Mouse (Mus musculus): ENCODE measurements around the gene Rab20. TPM values are rescaled to one million over a fixed set of nuclear protein-coding genes. Genes with fewer than 3 reads are reported as not detected.

The Rab20 gene
- total RNA-seq (2017): 5.0 and 6.4 TPM in 2 replicates

- peak; percentile 43 to 74; a peak in 3 of 4 replicates for ATAC-seq (replicated peaks in 1 of 2; ENCODE audit: insufficient read depth in 1 of 2, low FRiP score in 2 of 2, low TSS enrichment in 1 of 2, low read depth in 1 of 2, poor library complexity in 2 of 2, severe bottlenecking in 2 of 2)
Observed at GRCm38 (mm10) chr8:11477811-11478761, at the start of gene Rab20. Rab20 (minus strand) TSS chr8:11478710.

- ATAC-seq (replicated peaks in 1 of 2; ENCODE audit: insufficient read depth in 1 of 2, low FRiP score in 2 of 2, low TSS enrichment in 1 of 2, low read depth in 1 of 2, poor library complexity in 2 of 2, severe bottlenecking in 2 of 2): no peak
Observed at GRCm38 (mm10) chr8:11523331-11523730, 44.8 kb upstream of the Rab20 start.

- ATAC-seq (replicated peaks in 1 of 2; ENCODE audit: insufficient read depth in 1 of 2, low FRiP score in 2 of 2, low TSS enrichment in 1 of 2, low read depth in 1 of 2, poor library complexity in 2 of 2, severe bottlenecking in 2 of 2): no peak; a peak in 1 of 4 replicates
Observed at GRCm38 (mm10) chr8:11518676-11519075, 40.2 kb upstream of the Rab20 start.

- no peak for ATAC-seq (replicated peaks in 1 of 2; ENCODE audit: insufficient read depth in 1 of 2, low FRiP score in 2 of 2, low TSS enrichment in 1 of 2, low read depth in 1 of 2, poor library complexity in 2 of 2, severe bottlenecking in 2 of 2)
Observed at GRCm38 (mm10) chr8:11518056-11518396, 39.5 kb upstream of the Rab20 start.

- ATAC-seq (replicated peaks in 1 of 2; ENCODE audit: insufficient read depth in 1 of 2, low FRiP score in 2 of 2, low TSS enrichment in 1 of 2, low read depth in 1 of 2, poor library complexity in 2 of 2, severe bottlenecking in 2 of 2): peak in 1 of 2 experiments; percentile 31; a peak in 1 of 4 replicates
Observed at GRCm38 (mm10) chr8:11517366-11518055, 39.0 kb upstream of the Rab20 start.

GRCm38 (mm10) chr8:11516292-11516691 is 37.8 kb upstream of the Rab20 start:
- no peak for ATAC-seq (replicated peaks in 1 of 2; ENCODE audit: insufficient read depth in 1 of 2, low FRiP score in 2 of 2, low TSS enrichment in 1 of 2, low read depth in 1 of 2, poor library complexity in 2 of 2, severe bottlenecking in 2 of 2)

GRCm38 (mm10) chr8:11513247-11513646 is 34.7 kb upstream of the Rab20 start:
- ATAC-seq (replicated peaks in 1 of 2; ENCODE audit: insufficient read depth in 1 of 2, low FRiP score in 2 of 2, low TSS enrichment in 1 of 2, low read depth in 1 of 2, poor library complexity in 2 of 2, severe bottlenecking in 2 of 2): no peak

- ATAC-seq (replicated peaks in 1 of 2; ENCODE audit: insufficient read depth in 1 of 2, low FRiP score in 2 of 2, low TSS enrichment in 1 of 2, low read depth in 1 of 2, poor library complexity in 2 of 2, severe bottlenecking in 2 of 2): peak in 1 of 2 experiments; percentile 20; a peak in 1 of 4 replicates
Observed at GRCm38 (mm10) chr8:11512711-11513110, 34.2 kb upstream of the Rab20 start.

- no peak for ATAC-seq (replicated peaks in 1 of 2; ENCODE audit: insufficient read depth in 1 of 2, low FRiP score in 2 of 2, low TSS enrichment in 1 of 2, low read depth in 1 of 2, poor library complexity in 2 of 2, severe bottlenecking in 2 of 2)
Observed at GRCm38 (mm10) chr8:11510971-11511370, 32.5 kb upstream of the Rab20 start.

GRCm38 (mm10) chr8:11508880-11509279 is 30.4 kb upstream of the Rab20 start:
- no peak for ATAC-seq (replicated peaks in 1 of 2; ENCODE audit: insufficient read depth in 1 of 2, low FRiP score in 2 of 2, low TSS enrichment in 1 of 2, low read depth in 1 of 2, poor library complexity in 2 of 2, severe bottlenecking in 2 of 2)

- peak; percentile 85 to 89 for ATAC-seq (replicated peaks in 1 of 2; ENCODE audit: insufficient read depth in 1 of 2, low FRiP score in 2 of 2, low TSS enrichment in 1 of 2, low read depth in 1 of 2, poor library complexity in 2 of 2, severe bottlenecking in 2 of 2)
Observed at GRCm38 (mm10) chr8:11506802-11507201, 28.3 kb upstream of the Rab20 start.

- no peak for ATAC-seq (replicated peaks in 1 of 2; ENCODE audit: insufficient read depth in 1 of 2, low FRiP score in 2 of 2, low TSS enrichment in 1 of 2, low read depth in 1 of 2, poor library complexity in 2 of 2, severe bottlenecking in 2 of 2)
Observed at GRCm38 (mm10) chr8:11506074-11506473, 27.6 kb upstream of the Rab20 start.

GRCm38 (mm10) chr8:11503476-11504232 is 25.1 kb upstream of the Rab20 start:
- no peak for ATAC-seq (replicated peaks in 1 of 2; ENCODE audit: insufficient read depth in 1 of 2, low FRiP score in 2 of 2, low TSS enrichment in 1 of 2, low read depth in 1 of 2, poor library complexity in 2 of 2, severe bottlenecking in 2 of 2)

GRCm38 (mm10) chr8:11498786-11499485 is 20.4 kb upstream of the Rab20 start:
- no peak for ATAC-seq (replicated peaks in 1 of 2; ENCODE audit: insufficient read depth in 1 of 2, low FRiP score in 2 of 2, low TSS enrichment in 1 of 2, low read depth in 1 of 2, poor library complexity in 2 of 2, severe bottlenecking in 2 of 2)

GRCm38 (mm10) chr8:11498281-11498680 is 19.8 kb upstream of the Rab20 start:
- ATAC-seq (replicated peaks in 1 of 2; ENCODE audit: insufficient read depth in 1 of 2, low FRiP score in 2 of 2, low TSS enrichment in 1 of 2, low read depth in 1 of 2, poor library complexity in 2 of 2, severe bottlenecking in 2 of 2): no peak

- ATAC-seq (replicated peaks in 1 of 2; ENCODE audit: insufficient read depth in 1 of 2, low FRiP score in 2 of 2, low TSS enrichment in 1 of 2, low read depth in 1 of 2, poor library complexity in 2 of 2, severe bottlenecking in 2 of 2): peak; percentile 97 to 98
Observed at GRCm38 (mm10) chr8:11497017-11497990, 18.8 kb upstream of the Rab20 start, which contains the start of gene Naxd. Naxd (plus strand) TSS chr8:11497506.
